Mouse (Mus musculus) embryo, embryonic 9.5 days (tissue): ENCODE measurements around the gene Syn2.
"Not testable (repeated sequence)": the region's sequence is repeated elsewhere in the genome, so short reads cannot be mapped to it uniquely, and the experiment has no call there.

Experiments
- DNase-seq: peaks from one replicate; pipeline ENCODE4 v3.0.0-alpha.2; 2017; ENCODE audit errors: extremely low spot score

Gene Syn2

DNA sequence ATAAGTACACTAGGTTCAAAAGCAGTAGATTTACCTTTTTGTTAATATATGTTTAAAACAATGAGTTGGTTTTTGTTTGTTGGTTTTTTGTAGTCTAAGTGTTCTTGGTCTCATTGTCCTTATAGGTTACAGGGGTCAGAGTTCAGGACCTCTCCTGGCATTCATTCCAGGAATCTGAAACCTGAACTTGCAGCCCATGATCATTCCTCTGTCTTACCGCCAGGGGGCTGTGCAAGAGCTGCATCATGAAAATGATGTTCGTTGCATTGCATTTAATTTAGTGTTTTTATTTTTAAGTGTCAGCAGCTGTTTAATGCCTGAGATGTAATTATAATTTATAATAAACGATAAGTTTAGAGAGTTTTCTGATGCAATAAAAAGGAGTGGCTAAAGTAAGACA, 40.1 kb downstream of the Syn2 start:
- peak; percentile 40 for DNase-seq

DNA sequence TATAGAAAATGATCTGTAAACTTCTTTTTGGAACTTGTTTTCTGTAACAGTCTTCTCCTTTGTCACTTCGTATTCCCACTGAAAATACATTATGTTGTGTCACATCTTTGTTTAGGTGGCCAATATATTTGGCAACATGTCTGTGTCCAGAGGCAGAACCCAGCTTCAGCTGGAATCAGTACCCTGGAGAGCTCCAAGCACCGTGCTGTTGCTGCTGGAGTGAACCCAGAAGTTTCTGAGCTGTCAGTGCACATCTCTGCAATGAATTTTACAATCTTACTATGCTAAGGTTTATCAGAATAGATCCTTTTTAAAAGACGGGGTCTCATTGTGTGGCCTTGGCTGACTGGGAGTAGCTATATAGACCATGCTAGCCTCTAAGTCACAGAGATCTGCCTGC, 44.1 kb downstream of the Syn2 start:
- peak; percentile 35 for DNase-seq

DNA sequence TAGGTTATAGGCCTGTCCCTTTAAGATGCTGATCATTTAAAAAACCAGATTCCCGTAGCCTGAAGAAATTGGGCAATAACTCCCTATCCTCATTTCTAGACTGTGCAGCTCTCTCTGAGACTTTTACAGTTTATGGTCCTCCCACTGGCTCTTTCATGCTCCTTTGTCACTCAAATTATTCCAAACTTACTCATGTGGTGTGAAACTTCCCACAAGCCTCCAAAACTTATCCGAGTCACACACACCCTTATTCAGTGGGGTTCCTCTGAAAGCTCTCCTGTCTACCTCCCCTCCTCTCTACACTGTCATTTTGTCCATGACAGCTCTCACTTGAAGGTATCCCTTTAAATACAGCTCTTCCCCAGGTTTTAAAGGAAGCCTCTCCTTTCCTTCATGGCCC, 46.4 kb downstream of the Syn2 start:
- DNase-seq, result no peak

DNA sequence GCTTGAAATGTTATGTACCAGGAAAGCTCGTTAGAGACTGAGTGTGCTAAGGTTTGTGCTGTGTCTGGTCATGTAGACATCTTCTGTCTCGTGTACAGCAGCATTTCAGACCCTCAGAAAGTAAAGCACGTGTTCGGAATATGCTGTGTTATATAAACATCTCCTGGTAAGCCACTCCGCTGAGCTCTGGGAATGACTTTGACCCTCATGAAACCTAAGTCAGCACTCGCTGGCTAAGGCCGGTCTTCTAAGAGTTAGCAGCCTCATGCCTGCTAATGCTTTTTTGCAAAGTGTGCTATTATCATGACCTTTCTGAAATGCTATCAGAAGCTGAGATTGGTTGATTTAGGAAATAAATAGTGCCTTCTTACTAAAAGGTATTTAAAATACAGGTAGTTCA, 56.4 kb downstream of the Syn2 start:
- no peak for DNase-seq

DNA sequence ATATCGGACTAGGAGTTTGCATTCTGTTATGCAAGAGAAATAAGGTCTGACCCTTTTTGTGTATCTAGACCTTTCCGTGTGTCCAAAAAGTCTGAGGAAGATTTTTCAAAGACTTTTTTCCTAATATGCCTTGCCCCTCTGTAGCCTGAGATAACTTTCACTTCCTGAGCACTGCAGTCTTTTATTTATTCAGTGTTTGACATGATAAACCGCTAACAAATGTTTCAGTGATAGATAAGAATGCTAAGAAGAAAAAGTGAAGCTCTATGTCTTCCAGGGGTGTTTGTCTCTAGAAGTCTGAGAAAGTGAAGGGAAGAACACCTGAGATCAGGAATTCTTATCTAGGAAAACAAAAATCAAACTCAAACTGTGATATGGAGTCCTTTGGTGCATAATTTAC, 66.1 kb downstream of the Syn2 start:
- DNase-seq, result no peak

DNA sequence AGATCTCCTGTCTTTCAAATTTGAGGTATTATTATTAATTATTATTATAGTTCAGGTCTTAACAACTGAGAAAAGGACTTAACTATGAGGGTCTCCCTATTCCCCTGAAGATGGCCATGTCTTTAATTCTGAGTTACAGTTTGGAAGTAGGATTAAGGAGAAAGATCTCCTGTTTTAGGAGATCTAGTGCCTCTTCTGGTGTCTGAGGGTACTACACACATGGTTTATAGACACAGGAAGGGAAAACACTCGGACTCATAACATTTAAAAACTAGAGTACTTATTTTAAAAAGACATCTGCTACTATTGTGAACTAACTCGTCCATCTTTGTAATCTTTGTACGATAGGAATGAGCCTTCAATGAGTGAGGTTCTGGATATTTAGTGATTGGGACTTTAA, 68.3 kb downstream of the Syn2 start:
- DNase-seq, result no peak

DNA sequence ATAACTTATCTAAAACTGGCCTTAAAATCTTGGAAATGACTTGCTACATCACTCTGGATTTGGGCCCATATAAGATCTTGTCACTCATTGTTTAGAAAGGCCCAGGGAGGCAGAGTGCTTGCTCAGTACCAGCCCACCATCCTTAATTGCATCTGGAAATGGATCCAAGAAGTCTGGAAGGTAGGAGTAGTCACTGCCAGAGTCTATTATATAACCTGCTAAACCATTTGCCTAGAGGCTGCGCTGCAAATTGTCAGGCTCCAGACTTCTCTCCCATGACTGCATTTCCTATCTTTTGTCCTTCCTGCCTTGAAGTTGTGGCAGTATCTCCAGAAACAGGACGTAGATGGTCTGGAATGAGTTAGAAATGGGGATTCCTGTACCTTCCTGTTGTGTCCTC, 75.5 kb downstream of the Syn2 start:
- DNase-seq, result no peak

DNA sequence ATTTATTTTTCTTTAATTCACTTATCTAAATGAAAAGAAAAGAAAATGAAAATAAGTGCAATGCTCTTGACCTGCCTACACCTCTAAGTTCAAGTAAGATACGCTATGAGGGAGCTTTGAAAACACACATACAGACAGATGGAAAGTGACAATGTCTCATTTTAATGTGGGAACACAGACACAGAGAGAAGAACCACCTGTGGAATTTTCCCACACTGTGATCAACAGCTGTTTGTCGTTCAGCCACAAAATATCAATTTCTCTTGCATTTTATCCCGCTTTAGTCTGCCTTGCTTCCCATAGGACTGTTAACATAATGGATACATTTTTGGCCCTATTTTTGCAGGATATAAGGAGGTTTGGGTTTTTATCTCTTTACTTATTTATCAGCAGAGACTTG, 76.1 kb downstream of the Syn2 start:
- no peak for DNase-seq

DNA sequence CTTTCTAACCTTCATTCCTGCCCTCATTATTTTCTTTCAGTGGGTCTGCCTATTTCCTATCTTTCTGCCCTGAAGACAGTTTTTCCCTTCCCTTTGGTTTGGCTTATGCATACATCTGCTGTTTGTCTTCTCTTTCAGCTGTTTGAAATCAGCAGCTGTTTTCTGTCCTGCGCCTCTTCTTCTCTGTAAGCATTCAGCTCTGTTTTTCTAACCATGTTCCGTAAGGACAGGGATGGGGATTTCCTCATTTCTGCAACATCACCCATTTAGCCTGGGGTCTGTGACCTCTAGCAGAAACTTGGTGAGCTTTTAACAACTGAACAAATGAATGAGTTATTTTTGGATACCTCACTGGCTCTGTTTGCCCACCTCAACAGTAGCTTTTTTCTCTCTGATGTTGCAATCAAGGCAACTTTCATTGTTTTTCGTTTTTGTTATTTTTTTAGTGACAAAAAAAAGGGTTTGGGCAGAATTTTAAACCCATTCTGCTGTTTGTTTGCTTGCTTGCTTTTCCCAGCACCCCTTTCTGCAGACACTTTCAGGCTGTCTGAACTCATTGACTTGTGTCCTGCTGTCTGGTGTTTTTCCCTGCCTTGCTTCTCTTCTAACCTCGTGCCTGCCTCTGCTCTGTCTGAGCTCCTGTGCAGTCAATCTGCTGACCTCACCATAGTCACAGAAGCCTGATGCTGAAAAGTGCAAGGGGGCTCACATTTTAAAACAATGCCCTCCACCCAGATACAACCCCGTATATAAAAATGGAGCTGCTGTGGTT, 77.6 kb downstream of the Syn2 start:
- no peak for DNase-seq

DNA sequence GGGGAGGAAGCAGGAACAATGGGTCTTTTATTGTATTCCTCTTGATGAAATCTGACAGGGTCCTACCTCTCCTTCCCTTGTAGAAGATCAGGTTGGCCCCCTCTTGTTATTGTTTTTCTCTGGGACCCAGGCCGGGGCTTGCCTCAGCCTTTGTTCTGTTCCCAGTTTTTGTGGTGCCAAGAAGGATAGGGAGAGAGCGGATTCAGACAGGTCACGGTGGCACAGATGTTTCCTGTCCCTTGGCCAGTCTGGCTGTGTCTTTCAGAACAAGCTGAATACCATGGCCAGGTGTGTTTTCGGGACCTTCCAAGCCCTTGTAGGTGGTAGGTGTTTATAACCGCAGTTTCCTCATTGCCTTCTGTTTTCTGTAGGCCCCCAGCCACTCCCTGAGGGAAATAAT, 78.4 kb downstream of the Syn2 start:
- no peak for DNase-seq

DNA sequence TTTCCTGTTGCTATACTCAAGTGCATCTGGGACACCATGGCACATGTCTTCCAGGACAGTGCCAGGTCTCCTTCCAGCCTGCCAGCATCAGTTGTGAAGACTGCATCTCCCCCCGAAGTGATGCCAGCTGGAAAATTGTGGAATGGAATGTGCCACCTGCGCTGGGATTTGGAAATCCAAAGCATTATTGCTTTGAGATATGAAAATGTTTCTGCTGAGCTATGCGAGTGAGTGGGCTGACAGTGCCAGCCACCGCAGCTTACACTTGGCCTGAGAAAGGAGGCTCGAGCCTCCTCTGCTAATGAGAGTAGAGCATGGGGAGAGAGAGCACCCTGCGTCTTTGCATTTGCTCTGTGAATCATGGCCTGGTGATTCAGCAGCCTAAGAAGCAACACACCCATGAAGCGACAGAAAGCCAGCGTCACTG, 86.5 kb downstream of the Syn2 start:
- DNase-seq, result no peak

DNA sequence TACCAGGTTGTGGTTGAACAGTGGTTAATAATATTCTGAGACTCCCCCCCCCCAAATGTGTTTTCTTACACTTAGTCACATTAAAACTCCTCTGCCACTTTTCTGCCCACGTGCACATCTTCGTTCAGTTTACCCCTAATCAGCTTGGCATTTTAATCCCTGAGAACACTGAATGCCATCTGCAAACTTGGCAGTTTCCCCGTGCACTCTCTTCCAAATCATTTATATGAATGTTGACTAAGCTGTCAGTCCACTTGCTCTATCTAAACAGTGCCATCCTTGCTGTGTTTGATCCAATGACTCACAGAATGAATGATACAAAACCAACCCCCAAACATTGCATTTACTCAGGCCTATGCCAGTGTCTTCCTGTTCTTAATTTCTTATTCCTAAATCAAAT, 90.8 kb downstream of the Syn2 start:
- no peak for DNase-seq

DNA sequence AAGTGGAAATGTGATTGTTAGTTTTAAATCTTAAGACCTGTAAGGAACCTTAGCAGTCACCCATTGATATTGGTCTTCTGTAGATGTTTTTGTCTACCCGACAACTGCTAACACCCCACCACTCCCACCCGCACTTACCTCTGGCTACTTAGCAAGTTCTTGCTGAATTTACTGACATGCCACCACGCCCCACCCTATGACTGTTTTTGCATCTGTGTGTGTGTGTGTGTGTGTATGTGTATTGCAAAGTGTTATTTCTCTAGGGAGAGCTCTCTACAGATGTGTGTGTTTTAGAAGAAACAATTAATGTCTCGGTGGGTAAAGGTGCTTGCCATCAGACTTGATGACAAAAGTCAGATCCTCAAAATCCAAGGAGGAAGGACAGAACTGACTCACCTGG, 92.3 kb downstream of the Syn2 start, which contains the start of gene Gm17482:
Gm17482 (plus strand) TSS at position 301 of the 400 bp plus-strand sequence.
- no peak for DNase-seq

DNA sequence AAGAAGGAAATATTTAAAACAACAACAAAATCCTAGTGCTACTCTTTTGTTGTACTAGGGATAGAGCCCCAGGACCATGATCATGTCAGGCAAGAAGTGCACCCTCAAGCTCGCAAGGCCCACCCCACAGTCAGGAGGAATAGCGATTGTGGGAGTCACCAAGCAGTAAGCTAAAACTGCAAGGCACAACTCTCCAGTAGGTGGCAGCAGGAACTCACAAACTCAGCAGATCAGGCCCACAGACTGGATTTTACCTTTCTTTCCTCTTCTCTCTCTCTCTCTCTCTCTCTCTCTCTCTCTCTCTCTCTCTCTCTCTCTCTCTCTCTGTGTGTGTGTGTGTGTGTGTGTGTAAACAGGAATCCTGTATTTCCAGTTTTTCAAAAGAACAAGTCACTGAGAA, 92.8 kb downstream of the Syn2 start:
- DNase-seq, result peak; percentile 73

DNA sequence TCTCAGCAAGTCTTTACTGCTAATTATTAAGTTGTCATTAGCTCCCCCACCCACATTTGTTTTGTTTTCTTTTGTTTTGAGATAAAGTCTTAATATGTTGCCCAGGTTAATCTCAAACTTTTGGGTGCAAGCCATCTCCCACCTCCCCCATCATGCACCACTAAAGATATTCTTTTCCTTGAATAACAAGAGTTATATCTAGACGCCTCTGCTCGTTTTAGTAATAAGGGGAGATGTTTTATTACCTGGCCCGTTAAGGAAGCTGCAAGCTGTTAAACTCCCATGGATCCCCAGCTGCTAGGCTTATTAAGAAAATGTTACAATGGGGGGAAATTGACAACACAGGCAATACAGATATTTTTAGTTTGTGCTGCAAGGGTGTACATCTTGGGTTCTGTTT, 95.9 kb downstream of the Syn2 start:
- no peak for DNase-seq

DNA sequence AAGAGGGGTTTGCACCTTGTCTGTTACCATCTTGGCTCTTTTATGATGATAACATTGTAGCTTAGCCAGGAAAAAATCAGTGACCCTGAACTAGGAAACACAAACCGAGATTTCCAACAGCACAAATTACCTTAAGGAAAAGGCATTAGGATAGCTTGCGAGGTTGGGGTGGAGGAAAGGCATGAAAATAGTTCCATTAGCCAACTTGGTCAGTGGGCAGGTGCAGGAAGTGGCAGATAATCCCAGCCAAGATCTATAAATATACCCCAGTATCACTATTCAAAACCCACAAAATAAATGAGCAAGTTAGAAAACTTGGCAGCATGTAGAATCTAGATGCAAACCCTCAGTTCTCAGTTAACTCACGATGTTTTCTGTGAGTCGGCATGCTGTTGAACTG, 97.1 kb downstream of the Syn2 start:
- no peak for DNase-seq

DNA sequence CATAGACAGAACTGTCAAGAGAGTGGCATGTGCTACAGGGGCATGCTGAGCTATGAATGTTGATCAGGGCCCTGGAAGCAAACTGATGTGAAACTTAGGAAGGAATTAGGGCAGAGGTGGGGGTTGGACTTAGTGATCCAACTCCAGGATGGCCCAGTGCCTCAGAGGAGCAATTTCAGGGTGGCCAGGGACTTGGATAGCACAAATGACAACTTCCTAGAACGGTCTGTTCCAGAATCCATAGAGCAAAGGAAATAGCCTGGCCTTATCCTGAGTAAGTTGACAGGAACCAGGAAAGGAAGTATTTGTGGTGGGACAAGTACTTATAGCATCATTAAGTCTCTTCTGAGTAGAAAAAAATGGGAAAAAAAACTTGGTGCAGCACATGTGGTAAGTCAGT, 97.9 kb downstream of the Syn2 start:
- DNase-seq, result no peak

DNA sequence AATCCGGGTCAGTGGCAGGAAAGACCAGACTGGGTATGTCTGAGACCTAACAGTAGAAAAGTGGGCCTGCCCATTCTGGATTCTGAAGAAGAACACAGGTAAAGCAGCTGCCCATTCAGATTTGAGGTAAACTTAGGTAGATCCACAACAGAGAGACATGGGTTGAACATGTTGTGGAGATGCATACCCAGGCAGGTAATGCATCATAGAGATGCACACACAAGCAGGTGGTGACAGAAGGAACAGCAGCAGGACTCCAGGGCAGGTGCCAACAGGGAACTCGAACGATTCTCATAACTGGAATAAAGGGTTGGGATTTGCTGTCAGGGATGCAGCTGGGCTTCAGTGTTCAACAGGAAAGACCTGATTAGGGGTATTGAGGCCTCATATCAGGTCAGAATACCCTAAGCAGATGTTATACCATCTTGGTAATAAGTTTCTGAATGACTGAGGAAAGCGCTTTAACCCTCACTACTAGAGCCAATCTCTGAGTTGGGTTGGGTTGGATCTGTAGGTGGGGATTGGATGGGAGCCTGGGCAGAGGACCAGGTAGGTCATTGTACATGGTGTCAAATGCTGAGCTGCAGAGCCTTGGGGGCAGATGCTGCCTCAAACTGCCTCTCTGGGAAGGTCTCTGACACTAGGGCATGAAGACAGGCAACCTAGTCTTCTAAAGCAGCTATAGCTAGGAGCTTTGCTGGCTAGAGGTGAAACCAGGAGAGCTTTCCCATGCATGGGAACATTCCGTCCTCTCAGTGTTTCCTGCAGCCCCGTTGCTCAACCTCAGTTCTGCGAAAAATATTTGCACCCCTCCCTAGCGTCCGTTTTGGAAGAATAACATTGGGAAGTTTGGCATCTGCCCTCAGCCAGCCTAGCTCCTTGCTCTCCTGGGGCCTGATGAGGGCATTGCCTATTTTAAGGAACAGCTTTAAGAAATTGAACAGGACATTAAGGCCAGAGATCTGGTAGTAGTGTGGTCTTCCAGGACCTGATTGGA, 103.6 kb downstream of the Syn2 start:
- DNase-seq, result no peak

DNA sequence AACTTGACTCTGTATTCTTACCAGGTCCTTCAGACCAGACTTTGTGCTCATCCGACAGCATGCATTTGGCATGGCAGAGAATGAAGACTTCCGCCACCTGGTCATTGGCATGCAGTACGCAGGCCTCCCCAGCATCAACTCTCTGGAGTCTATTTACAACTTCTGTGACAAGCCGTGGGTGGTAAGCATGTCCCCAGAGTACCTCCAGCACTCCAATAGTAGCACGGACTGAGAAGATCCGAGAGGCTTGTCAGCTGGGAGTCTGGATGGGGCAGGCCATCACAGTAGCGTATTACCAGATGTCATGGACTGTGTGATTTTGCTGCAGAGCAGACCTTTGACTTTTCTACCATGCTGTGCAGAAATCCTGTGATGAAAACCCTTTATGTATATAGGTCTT, 104.6 kb downstream of the Syn2 start:
- no peak for DNase-seq

DNA sequence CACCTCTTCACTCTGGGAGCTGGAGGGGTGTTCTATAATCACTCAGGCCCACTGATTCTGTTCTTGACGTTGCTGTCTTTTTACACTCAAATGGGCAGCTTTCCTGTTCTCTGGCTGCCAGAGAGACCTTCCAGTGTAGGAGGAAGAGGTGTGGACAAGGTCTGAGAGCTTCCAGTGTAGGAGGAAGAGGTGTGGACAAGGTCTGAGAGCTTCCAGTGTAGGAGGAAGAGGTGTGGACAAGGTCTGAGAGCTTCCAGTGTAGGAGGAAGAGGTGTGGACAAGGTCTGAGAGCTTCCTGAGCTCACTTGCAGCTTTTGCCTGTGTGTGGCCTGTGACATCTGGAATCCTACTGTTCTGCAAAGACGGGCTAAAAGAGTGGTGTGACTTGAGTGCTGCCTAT, 105.7 kb downstream of the Syn2 start:
- not testable (repeated sequence) for DNase-seq

DNA sequence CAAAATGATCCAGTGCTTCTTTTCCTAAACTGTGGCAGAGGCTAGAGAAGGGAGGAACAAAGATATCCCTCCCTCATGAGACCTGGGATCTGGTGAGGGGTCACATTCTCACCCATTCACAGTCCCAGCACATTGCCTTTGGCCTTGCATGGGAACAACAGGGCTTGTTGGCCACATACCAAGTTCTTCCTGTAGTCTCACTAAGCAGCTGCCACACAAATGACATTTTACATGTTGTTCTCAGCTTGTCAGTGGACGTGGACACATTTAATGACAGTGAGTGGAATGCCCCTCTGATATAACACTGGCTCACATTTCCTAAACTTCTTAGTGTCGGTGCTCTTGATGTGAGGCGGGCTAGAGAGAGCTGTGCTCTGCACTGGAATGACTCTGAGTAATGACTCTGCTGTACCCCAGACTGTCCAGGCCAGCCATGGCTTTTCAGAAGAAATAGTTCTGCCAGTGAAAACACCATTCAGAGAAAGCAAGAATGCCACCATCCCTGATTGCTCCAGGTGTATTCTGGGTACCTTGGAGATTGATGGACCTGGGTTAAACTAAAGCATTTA, 106.5 kb downstream of the Syn2 start:
- DNase-seq, result no peak

DNA sequence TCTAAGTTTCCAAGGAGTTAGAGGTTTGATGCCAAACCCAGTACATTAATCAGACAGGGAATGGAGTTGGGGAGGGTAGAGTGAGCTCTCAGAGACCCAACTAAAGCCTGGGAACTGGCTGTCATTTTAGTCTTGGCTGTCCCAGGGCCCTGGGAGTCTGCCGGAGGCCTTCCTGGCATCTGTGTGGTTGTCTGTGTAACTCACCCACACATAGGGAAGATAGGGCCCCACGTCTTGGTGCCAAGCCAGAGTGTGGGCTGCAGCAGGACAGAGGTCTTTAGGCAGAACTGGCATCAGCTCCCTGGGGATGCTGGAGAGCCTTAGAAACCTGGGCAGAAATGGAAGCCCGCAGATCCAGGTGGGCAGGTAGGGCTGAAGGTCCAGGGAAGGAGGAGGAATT, 107.2 kb downstream of the Syn2 start:
- no peak for DNase-seq

DNA sequence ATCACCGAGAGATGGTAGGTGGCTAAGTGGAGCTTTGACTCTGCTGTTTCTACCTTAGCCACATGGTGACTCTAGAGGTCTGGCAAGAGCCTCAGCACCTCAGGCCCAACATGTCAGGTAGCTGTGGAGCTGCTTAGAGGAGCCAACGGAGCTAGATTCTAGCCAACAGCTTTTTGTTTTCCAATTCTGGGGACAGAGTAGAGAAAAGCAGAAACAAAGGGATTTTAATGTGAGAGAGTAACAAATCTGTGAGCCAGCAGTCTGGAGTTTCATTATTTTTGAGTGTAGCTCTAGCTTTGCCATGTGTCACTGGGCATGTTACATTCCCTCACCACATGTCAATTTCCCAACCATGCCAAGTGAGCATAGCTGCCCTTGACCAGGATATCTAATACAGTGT, 109.5 kb downstream of the Syn2 start:
- no peak for DNase-seq
